Mouse (Mus musculus) hindbrain, embryonic 14.5 days (tissue): Measurements from ENCODE around the gene Fkbp8. TPM values are rescaled to one million over a fixed set of nuclear protein-coding genes. Genes with fewer than 3 reads are reported as not detected.

Experiments
- ATAC-seq: fragments of 200-750 bp; cut with Nextera tagmentation; 2 replicates; pipeline ENCODE4 v1.8.0; 2017; ENCODE audit warnings: moderate number of reproducible peaks, mild to moderate bottlenecking, moderate TSS enrichment, moderate library complexity; ENCODE audit not compliant: low FRiP score
- DNase-seq: peaks from one replicate; pipeline ENCODE4 v3.0.0-alpha.2; 2015; ENCODE audit warnings: low spot score
- H3K27ac ChIP-seq: fragments of 300-500 bp; sonication (generic); 2 replicates; pipeline ENCODE4 v1.5.1; 2014; ENCODE audit warnings: mild to moderate bottlenecking, moderate library complexity
- H3K27me3 ChIP-seq: fragments of 300-500 bp; sonication (generic); 2 replicates; pipeline ENCODE4 v1.6.1; 2014; ENCODE audit warnings: mild to moderate bottlenecking, low read length, mixed read lengths; ENCODE audit not compliant: control insufficient read depth, insufficient read depth
- H3K36me3 ChIP-seq: fragments of 300-500 bp; sonication (generic); replicated peaks from 2 replicates; pipeline ENCODE4 v1.6.1; 2014; ENCODE audit not compliant: control insufficient read depth, insufficient read depth
- H3K4me1 ChIP-seq: fragments of 300-500 bp; sonication (generic); replicated peaks from 2 replicates; pipeline ENCODE4 v1.6.1; 2014; ENCODE audit warnings: antibody characterized with exemption, low read length, mixed read lengths; ENCODE audit not compliant: control insufficient read depth, insufficient read depth
- H3K4me2 ChIP-seq: fragments of 300-500 bp; sonication (generic); replicated peaks from 2 replicates; pipeline ENCODE4 v1.6.1; 2014; ENCODE audit warnings: mild to moderate bottlenecking, moderate library complexity
- H3K4me3 ChIP-seq: fragments of 300-500 bp; sonication (generic); replicated peaks from 2 replicates; pipeline ENCODE4 v1.5.1; 2014; ENCODE audit warnings: mild to moderate bottlenecking, low read length
- H3K9ac ChIP-seq: fragments of 300-500 bp; sonication (generic); 2 replicates; pipeline ENCODE4 v1.6.1; 2014
- H3K9me3 ChIP-seq: fragments of 300-500 bp; sonication (generic); 2 replicates; pipeline ENCODE4 v1.6.1; 2016; ENCODE audit warnings: low read length; ENCODE audit not compliant: control insufficient read depth
- WGBS: fragments of 180-500 bp; shearing (Covaris S2); extraction: QIAGEN DNeasy Blood & Tissue Kit; methylation state at CpG from one replicate; pipeline ENCODE4 v1.1.7; 2014; 5-methylcytosine and 5-hydroxymethylcytosine counted together
- polyA plus RNA-seq: library from polyadenylated mRNA; unstranded; fragments of >200 nt; fragmentation: Nextera tagmentation; extraction: Ambion mirVana; gene quantifications from 2 replicates; pipeline ENCODE4 v1.2.1, GENCODE M21; 2014

Fkbp8 gene
- polyA plus RNA-seq: 328 and 332 TPM in 2 replicates

GRCm38 (mm10) chr8:70527512-70528181 is at the start of gene Fkbp8, which contains the start of gene Kxd1:
Gene Fkbp8 (plus strand): TSS chr8:70527724.
Gene Kxd1 (minus strand): TSS chr8:70527956.
- under 1% methylated on average over 56 of the region's 61 CpGs for WGBS
- peak within 1 kb of the TSS; percentile 70 for H3K4me2 ChIP-seq
- H3K9ac ChIP-seq: peak within 1 kb of the TSS; percentile 96
- H3K9me3 ChIP-seq: no peaks in the 10 kb centered on the region
- peak; percentile 97 for DNase-seq
- no peaks in the 10 kb centered on the region for H3K27me3 ChIP-seq
- H3K36me3 ChIP-seq: peaks cover 28% of the 10 kb centered on the region
- peaks cover 28% of the 10 kb centered on the region for H3K4me1 ChIP-seq
- H3K4me3 ChIP-seq: peak within 1 kb of the TSS; percentile 88
- ATAC-seq: peak; percentile 94
- peak within 1 kb of the TSS; percentile 89 for H3K27ac ChIP-seq

GRCm38 (mm10) chr8:70481908-70482307 is 45.6 kb upstream of the Fkbp8 start:
- H3K27me3 ChIP-seq: peaks cover 58% of the 10 kb centered on the region
- H3K9ac ChIP-seq: no peak overlapping the region
- ATAC-seq: no peak
- H3K9me3 ChIP-seq: no peaks in the 10 kb centered on the region
- 0 out of 2 replicates have a peak, but pooled peaks cover 5% of the 10 kb centered on the region for H3K4me1 ChIP-seq
- H3K4me2 ChIP-seq: no peak overlapping the region
- H3K36me3 ChIP-seq: peaks cover 16% of the 10 kb centered on the region
- no peak for DNase-seq
- no peak overlapping the region for H3K4me3 ChIP-seq
- no peak overlapping the region for H3K27ac ChIP-seq
- 74% methylated on average over 3 of the region's 3 CpGs for WGBS

GRCm38 (mm10) chr8:70482943-70483342 is 44.6 kb upstream of the Fkbp8 start:
- H3K4me2 ChIP-seq: no peak overlapping the region
- no peak overlapping the region for H3K9ac ChIP-seq
- H3K27ac ChIP-seq: no peak overlapping the region
- H3K4me1 ChIP-seq: peaks cover 7% of the 10 kb centered on the region
- peaks cover 16% of the 10 kb centered on the region for H3K36me3 ChIP-seq
- no peak for ATAC-seq
- WGBS: 70% methylated on average over 2 of the region's 2 CpGs
- no peaks in the 10 kb centered on the region for H3K9me3 ChIP-seq
- no peak for DNase-seq
- H3K4me3 ChIP-seq: no peak overlapping the region
- H3K27me3 ChIP-seq: peaks cover 61% of the 10 kb centered on the region

GRCm38 (mm10) chr8:70486191-70486681 is 41.3 kb upstream of the Fkbp8 start:
- Histone ChIP-seq H3K9ac (peak overlapping the region; percentile 89), H3K27ac (no peak overlapping the region), H3K9me3 (no peaks in the 10 kb centered on the region), H3K4me2 (peak overlapping the region; percentile 69), H3K4me3 (peak overlapping the region; percentile 54), H3K4me1 (peaks cover 15% of the 10 kb centered on the region), H3K36me3 (peaks cover 16% of the 10 kb centered on the region), H3K27me3 (peaks cover 84% of the 10 kb centered on the region)
- 49% methylated on average over 7 of the region's 7 CpGs for WGBS
- ATAC-seq (no peak), DNase-seq (no peak)

- Histone ChIP-seq H3K4me3 (peak within 1 kb of the TSS; percentile 54), H3K9ac (peak within 1 kb of the TSS; percentile 89), H3K27me3 (peaks cover 85% of the 10 kb centered on the region), H3K4me1 (peaks cover 15% of the 10 kb centered on the region), H3K9me3 (no peaks in the 10 kb centered on the region), H3K36me3 (peaks cover 16% of the 10 kb centered on the region), H3K4me2 (peak within 1 kb of the TSS; percentile 69), H3K27ac (no peak within 1 kb of the TSS)
- WGBS: 4% methylated on average over 33 of the region's 33 CpGs
- ATAC-seq: peak; percentile 79
- DNase-seq: peak; percentile 74
These were observed 40.5 kb upstream of the Fkbp8 start, which contains the start of gene Tmem59l for GRCm38 (mm10) chr8:70486941-70487520. Gene Tmem59l (minus strand): TSS chr8:70487358.

GRCm38 (mm10) chr8:70487993-70488796 is 39.3 kb upstream of the Fkbp8 start:
- Histone ChIP-seq H3K9me3 (no peaks in the 10 kb centered on the region), H3K4me1 (peaks cover 21% of the 10 kb centered on the region), H3K9ac (peak overlapping the region; percentile 28; the same call in 1 of the 2 replicates), H3K4me3 (peak overlapping the region; percentile 22), H3K27ac (no peak overlapping the region), H3K27me3 (peaks cover 86% of the 10 kb centered on the region), H3K36me3 (peaks cover 16% of the 10 kb centered on the region), H3K4me2 (peak overlapping the region; percentile 69)
- DNase-seq (no peak), ATAC-seq (no peak)
- 1% methylated on average over 55 of the region's 55 CpGs for WGBS

- WGBS: 5% methylated on average over 14 of the region's 14 CpGs
- no peak for DNase-seq
These were observed 38.5 kb upstream of the Fkbp8 start for GRCm38 (mm10) chr8:70488931-70489470.

GRCm38 (mm10) chr8:70489576-70489975 is 37.9 kb upstream of the Fkbp8 start:
- no peak for DNase-seq
- Histone ChIP-seq H3K4me1 (peaks cover 31% of the 10 kb centered on the region), H3K36me3 (peaks cover 10% of the 10 kb centered on the region), H3K4me2 (peak overlapping the region; percentile 25), H3K27ac (no peak overlapping the region), H3K9ac (no peak overlapping the region), H3K4me3 (peak overlapping the region; percentile 1; the same call in 1 of the 2 replicates), H3K27me3 (peaks cover 89% of the 10 kb centered on the region), H3K9me3 (no peaks in the 10 kb centered on the region)
- WGBS: 2% methylated on average over 36 of the region's 41 CpGs
- ATAC-seq: no peak

More at GRCm38 (mm10) chr8:70488931-70489470, 38.5 kb upstream of the Fkbp8 start:
- Histone ChIP-seq H3K36me3 (peaks cover 13% of the 10 kb centered on the region), H3K9ac (no peak overlapping the region), H3K4me3 (peak overlapping the region; percentile 1; the same call in 1 of the 2 replicates), H3K9me3 (no peaks in the 10 kb centered on the region), H3K4me1 (peaks cover 27% of the 10 kb centered on the region), H3K27ac (no peak overlapping the region), H3K27me3 (peaks cover 89% of the 10 kb centered on the region), H3K4me2 (peak overlapping the region; percentile 69)
- no peak for ATAC-seq
